Mouse (Mus musculus): ENCODE data around the gene Kel.

Gene Kel

GRCm38 (mm10) chr6:41704123-41704522 is at the start of gene Kel:
Gene Kel (minus strand): TSS chr6:41704339.
- no peak for DNase-seq (ENCODE audit: low spot score in 2 of 2)

DNA sequence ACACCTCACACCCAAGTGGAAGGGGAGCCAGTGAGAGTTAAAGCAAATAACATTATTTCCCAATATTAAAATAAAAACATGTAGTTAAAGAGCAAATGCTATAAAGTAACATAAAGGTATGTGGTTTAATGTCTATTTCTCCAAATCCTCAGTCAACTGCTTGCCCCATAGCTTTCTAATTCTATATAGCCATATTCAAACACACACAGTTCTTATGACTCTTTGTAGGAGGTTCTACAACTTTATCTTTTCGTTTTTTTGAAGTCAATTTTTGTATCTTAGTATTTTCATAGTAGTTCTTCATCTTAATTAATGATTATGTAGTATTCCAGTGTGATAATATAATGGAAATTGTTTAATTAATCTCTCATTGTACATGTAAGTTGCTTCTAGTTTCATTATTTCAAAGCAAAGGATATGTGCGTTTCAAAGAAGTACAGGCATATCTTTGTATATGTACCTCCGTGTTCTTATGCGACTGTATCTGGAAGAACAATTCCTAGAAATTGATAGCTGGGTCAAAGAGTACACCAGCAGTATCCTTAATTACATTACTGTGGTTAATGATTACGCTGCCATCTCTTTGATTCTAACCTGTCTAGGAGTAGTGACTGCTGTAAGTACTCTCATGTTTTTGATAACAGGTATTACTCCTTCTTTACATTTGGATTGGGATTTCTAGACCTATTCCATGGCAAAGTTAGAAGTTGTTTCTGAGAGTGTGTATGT is 40.7 kb upstream of the Kel start:
- no peak for DNase-seq (ENCODE audit: low spot score in 2 of 2)

DNA sequence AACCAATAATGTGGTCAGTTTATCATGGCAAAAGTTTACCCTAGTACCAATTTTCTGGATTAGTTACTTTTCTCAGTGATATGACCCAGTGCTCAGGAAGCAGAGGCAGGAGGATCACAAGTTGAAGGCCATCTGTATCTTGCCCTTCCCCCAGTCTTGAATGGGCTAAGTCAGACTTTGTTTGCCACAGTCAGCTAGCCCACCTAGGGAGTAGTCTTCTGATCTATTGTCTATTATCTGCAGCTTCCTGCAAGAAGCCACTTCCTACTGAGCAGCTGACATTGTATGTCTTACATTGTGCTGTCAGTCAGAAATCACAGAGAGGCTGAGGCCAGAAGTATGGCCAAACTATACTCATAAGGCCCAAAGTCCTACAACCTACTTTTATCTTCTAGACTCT is 37.0 kb upstream of the Kel start:
- DNase-seq (ENCODE audit: low spot score in 2 of 2), result no peak

GRCm38 (mm10) chr6:41734719-41735470 is 30.8 kb upstream of the Kel start:
- DNase-seq (ENCODE audit: low spot score in 2 of 2), result no peak

GRCm38 (mm10) chr6:41727989-41728609 is 24.0 kb upstream of the Kel start:
- no peak for DNase-seq (ENCODE audit: low spot score in 2 of 2)

DNA sequence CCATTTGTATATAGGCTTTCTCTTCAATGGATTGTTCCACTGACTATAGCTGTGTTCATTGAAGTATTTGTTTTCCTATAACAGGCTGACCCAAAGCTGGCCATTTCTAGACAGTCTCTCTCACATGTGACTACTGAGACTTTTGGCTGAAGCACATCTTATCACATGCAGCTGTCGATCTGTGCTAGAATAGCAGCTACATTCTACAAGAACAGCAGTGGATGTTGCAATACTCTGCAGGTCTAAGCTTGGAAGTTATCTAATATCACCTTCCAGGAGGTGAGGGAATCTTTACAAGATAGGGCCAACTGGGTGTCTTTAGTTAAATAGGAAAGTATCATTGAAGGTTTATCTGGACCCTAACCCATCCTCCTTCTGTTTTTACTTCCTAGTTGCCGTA is 17.3 kb upstream of the Kel start:
- no peak for DNase-seq (ENCODE audit: low spot score in 2 of 2)

DNA sequence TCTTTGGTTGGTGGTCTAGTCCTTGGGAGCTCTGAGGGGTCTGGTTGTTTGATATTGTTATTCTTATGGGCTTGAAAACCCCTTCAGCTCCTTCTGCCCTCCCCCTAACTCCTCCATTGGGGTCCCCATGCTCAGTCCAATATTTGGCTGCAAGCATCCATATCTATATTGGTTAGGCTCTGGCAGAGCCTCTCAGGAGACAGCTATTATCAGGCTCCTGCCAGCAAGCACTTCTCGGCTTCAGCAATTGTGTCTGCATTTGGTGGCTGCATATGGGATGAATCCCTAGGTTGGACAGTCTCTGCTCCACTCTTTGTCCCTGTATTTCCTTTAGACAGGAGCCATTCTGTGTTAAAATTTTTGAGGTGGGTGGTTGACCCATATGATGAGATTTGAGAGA is 6.1 kb upstream of the Kel start:
- no peak for DNase-seq (ENCODE audit: low spot score in 2 of 2)

DNA sequence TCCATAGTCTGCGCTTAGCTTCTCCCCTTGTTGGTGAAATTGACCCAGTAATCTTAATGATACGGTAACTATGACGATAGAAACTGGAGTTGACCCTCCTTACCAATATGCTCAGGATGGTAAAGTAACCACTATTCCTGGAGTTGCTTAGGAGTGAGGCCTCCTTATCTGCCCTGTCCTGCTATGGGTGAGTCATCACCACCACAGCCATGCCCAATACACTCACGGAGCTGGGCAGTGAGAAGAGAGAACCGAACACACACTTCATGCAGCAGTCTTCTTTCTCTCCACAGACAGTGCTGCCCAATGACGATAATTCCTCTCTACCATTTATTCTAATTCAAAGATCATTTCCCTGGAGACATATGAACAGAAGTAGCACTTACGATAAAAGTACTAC is 2.1 kb upstream of the Kel start:
- DNase-seq (ENCODE audit: low spot score in 2 of 2), result no peak

GRCm38 (mm10) chr6:41702928-41703327 is 1.2 kb downstream of the Kel start:
- no peak for DNase-seq (ENCODE audit: low spot score in 2 of 2)

- DNase-seq (ENCODE audit: low spot score in 2 of 2), result no peak
Measured at GRCm38 (mm10) chr6:41701245-41701644, 2.9 kb downstream of the Kel start.

- no peak for DNase-seq (ENCODE audit: low spot score in 2 of 2)
Measured at GRCm38 (mm10) chr6:41694407-41694806, 9.7 kb downstream of the Kel start.

DNA sequence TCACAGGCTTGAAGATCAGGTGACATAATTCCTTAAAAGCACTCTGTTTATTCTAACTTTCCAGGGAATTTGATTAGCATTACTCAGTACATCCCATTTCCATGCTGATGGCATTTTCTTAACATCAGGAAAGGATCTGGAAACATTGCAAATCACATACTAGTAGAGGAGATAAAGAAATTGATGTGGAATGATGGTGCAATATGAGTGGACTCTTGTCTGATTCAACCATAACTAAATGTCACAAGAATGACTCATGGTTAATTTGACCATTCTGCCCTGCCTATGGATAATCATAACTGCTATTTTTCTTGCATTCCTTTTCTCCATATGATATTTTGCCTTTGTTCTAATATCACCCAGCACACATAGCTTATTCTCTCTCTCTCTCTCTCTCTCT is 11.9 kb downstream of the Kel start:
- no peak for DNase-seq (ENCODE audit: low spot score in 2 of 2)

DNA sequence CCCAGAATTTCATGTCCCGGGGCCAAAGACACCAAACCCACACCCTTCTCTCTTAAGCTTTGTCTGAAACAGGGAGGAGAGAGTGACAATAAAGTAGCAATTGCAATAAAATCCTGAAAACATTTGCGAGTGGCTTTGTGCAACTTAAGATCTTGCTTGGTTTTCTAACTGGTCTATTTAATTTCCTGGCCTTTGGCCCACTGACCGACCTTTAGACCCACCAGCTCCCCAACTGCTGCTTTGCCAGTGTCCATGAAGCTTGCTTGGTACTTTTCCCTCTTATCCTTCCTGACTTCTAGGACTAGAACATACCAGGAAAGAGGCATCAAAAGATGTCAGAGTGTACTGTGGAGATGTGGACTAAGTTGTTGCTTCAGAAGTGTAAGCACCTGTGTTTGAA is 18.5 kb downstream of the Kel start:
- DNase-seq (ENCODE audit: low spot score in 2 of 2), result no peak

DNA sequence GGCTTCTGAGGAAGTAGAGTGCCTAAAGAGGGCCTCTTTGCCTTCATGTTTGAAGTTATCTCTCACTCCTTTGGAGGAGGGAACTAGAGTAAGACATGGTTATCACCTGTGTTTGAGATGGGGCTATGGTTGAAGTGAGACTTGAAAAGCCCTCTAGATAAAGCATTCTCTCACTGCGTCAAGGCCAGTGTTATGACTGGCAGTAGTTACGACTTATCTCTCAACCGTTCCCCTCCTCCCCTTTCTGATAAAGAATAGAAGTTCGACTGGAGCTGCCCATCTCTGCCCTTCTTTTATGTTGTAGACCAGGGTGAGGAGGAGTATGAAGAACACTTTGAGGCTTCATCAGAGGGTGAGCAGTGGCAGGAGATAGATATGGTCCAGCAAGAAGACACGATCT is 19.2 kb downstream of the Kel start:
- no peak for DNase-seq (ENCODE audit: low spot score in 2 of 2)

DNA sequence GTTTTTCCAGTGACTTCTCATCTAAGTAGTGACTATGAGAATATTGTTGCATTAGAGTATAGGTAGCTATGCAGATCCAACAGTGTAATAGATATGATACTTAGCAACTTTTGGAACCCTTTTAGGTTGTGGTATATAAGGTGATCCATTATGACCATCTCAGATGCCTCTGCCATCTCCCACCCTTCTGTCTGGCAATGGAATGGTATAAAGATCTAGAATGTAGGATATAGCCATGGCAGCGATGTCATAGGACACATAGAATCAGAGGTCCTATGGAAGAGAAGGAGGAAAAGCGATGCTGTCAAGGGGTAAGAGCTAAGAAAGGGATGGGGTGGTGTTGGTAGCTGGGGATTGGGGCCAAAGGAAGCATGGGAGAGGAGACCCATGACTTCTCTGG is 20.0 kb downstream of the Kel start, which contains the start of gene Llcfc1:
Gene Llcfc1, plus strand, starts transcription at position 301 of the 400 bp plus-strand sequence.
- DNase-seq (ENCODE audit: low spot score in 2 of 2), result no peak

- DNase-seq (ENCODE audit: low spot score in 2 of 2), result no peak
Measured at GRCm38 (mm10) chr6:41681656-41682055, 22.5 kb downstream of the Kel start.

DNA sequence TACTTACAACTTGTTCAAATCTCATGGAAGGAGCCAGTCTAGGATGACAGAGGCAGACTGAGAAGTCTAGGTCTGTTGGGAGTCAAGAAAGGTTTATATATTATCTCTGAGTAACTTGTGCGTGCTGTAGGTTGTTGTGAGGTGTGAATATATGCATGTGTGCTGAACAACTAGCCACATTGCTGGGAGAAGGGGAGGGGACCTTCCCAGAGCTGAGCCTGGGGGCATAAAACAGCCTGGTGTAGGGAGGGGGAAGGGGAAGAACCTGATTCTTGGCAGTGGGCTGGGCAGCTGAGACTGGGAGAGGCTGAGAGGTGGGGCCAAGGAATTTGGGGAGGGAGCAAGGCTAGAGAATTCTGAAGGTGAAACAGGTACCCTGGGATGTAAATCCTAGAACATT is 23.5 kb downstream of the Kel start, which contains the start of gene Trpv5:
Gene Trpv5, minus strand, starts transcription at position 101 of the 400 bp plus-strand sequence.
- DNase-seq (ENCODE audit: low spot score in 2 of 2), result no peak

DNA sequence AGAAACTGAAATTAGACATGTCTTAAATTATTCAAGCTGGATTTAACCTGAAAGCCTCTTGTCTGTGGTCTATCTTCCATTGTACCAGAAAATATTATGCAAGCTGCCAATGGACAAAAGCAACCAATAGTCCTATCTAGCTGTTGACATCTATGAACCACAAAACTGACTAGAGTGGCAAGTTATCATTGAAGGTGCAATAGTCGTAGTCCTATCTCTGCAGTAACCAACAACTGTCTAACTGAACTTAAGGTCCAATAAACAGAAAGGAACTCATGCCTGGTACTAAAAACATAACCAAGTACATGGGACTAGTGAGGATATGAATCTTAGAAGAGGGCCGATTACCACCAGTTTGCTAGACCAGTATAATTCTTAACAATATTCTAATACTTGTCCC is 27.6 kb downstream of the Kel start:
- DNase-seq (ENCODE audit: low spot score in 2 of 2), result no peak

GRCm38 (mm10) chr6:41662320-41662719 is 41.8 kb downstream of the Kel start:
- no peak for DNase-seq (ENCODE audit: low spot score in 2 of 2)

DNA sequence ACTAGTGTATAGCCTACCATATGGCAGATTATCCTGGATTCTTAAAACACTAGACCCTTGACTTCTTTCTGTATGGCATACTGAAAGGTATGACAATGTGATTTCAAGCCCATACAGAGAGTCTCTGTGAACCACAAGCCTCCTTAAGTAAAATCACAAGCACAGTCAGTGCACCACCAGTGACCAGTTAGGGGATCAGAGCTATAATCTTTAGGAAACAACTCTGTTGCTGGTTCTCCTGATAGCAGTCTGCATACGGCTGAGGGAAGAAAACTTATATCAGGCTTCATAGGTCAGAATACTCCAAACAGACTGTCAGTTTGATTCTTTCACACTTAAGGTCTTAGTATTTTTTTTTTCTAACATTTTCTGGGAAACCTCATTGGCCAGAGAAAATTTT is 45.7 kb downstream of the Kel start:
- DNase-seq (ENCODE audit: low spot score in 2 of 2), result no peak

DNA sequence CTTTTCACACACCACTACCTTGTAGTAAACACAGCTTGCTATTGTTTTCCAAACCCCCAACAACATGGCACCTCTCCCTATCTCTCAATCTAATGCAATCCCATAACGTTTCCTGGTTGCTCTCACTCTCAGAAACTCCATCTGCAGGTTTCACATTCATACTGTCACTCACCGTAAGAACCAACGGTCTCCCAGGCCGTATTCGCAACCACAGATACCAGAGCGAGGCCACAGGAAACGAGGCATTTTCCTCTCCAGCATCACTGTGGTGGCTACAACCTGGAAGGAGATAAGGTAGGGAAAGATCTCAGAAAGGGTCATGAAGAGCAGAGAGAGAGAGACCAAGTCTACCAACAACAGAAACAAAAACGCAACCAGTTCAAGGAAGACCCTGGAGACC is 49.5 kb downstream of the Kel start:
- DNase-seq (ENCODE audit: low spot score in 2 of 2), result no peak

DNA sequence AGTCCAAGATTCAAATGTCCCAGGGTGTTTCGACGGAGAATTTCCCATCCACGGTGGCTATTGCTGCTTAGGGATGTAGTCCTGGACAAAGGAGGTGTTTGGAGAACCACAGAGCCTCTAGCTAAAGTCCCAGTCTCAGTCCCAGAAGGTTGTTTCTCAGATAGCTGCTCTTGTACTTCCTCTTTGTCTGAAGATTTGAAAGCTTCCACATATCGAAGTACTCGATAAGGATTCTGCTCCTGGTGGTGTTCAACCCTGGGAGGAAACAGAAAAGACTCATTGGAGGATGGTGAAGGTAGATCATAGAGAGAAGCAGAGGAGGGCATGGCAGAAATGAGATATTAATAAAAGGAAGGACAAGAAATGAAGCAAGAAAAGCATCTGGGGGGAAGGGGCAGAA is 51.0 kb downstream of the Kel start:
- no peak for DNase-seq (ENCODE audit: low spot score in 2 of 2)

DNA sequence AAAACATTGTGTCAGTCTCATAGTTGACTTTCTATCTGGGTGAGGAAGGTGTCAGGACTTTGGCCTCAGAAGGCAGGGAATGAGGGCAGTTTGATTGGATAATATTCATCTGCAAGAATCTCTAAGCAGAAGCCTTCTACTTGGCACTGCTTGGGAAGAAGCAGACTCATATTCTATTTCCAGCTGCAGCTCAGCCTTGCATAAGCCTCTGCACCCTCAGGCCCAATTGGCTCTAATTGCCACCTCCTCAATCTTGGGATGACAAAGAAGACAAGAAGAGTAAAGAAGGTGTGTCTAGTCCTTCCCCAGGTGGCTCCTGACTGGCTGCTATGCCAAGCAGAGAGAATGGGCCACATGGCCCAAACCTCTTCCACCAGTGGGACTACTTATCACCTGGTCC is 57.5 kb downstream of the Kel start:
- no peak for DNase-seq (ENCODE audit: low spot score in 2 of 2)

Data from frontal cortex, postnatal 10 days (tissue).